Mouse (Mus musculus): ENCODE results near the gene Alb. TPM values are rescaled to one million over a fixed set of nuclear protein-coding genes. Genes with fewer than 3 reads are reported as not detected.

The Alb gene
- total and polyA plus RNA-seq, 2 experiments from 2014 or later, result 0.07 to 0.11 TPM

- H3K4me2 ChIP-seq (ENCODE audit: low read depth, low read length, poor library complexity, severe bottlenecking), result no peak overlapping the region
- no peaks in the 10 kb centered on the region for H3K36me3 ChIP-seq (ENCODE audit: insufficient read depth, low read length)
- no peaks in the 10 kb centered on the region for H3K9me3 ChIP-seq (ENCODE audit: low read length)
- H3K27ac ChIP-seq (ENCODE audit: low read depth, low read length), result no peak overlapping the region
- no peaks in the 10 kb centered on the region for H3K4me1 ChIP-seq (ENCODE audit: insufficient read depth, low read length)
- no peak overlapping the region for H3K9ac ChIP-seq (replicated peaks; ENCODE audit: low read length, poor library complexity, severe bottlenecking)
- no peak for TF ChIP-seq CTCF (IDR thresholded peaks at IDR 0.05)
- 86% methylated on average over 1 of the region's 1 CpGs for WGBS
- no peaks in the 10 kb centered on the region for H3K27me3 ChIP-seq (ENCODE audit: insufficient read depth, low read length)
- ATAC-seq (ENCODE audit: low FRiP score) (no peak), DNase-seq (ENCODE audit: low spot score) (no peak)
- no peak overlapping the region for H3K4me3 ChIP-seq (ENCODE audit: low read depth, low read length)
Measured at GRCm38 (mm10) chr5:90478886-90479285, 18.2 kb downstream of the Alb start.

GRCm38 (mm10) chr5:90485597-90485996 is 24.9 kb downstream of the Alb start:
- DNase-seq (ENCODE audit: low spot score), result no peak
- no peak overlapping the region for H3K4me2 ChIP-seq (ENCODE audit: low read depth, low read length, poor library complexity, severe bottlenecking)
- 90% methylated on average over 7 of the region's 7 CpGs for WGBS

GRCm38 (mm10) chr5:90488323-90488722 is 27.6 kb downstream of the Alb start:
- Histone ChIP-seq H3K9ac (replicated peaks; ENCODE audit: low read length, poor library complexity, severe bottlenecking) (no peak overlapping the region), H3K4me3 (ENCODE audit: low read depth, low read length) (no peak overlapping the region), H3K4me1 (ENCODE audit: insufficient read depth, low read length) (no peaks in the 10 kb centered on the region), H3K27me3 (ENCODE audit: insufficient read depth, low read length) (no peaks in the 10 kb centered on the region), H3K4me2 (ENCODE audit: low read depth, low read length, poor library complexity, severe bottlenecking) (no peak overlapping the region), H3K9me3 (ENCODE audit: low read length) (no peaks in the 10 kb centered on the region), H3K36me3 (ENCODE audit: insufficient read depth, low read length) (no peaks in the 10 kb centered on the region), H3K27ac (ENCODE audit: low read depth, low read length) (no peak overlapping the region)
- DNase-seq (ENCODE audit: low spot score), result no peak
- whole genome bisulfite sequencing, result 92% methylated on average over 7 of the region's 7 CpGs
- TF ChIP-seq CTCF (IDR thresholded peaks at IDR 0.05), result no peak
- ATAC-seq (ENCODE audit: low FRiP score), result no peak

More at GRCm38 (mm10) chr5:90485597-90485996, 24.9 kb downstream of the Alb start:
- Histone ChIP-seq H3K27me3 (ENCODE audit: insufficient read depth, low read length) (no peaks in the 10 kb centered on the region), H3K36me3 (ENCODE audit: insufficient read depth, low read length) (no peaks in the 10 kb centered on the region), H3K4me3 (ENCODE audit: low read depth, low read length) (no peak overlapping the region), H3K4me1 (ENCODE audit: insufficient read depth, low read length) (no peaks in the 10 kb centered on the region), H3K9me3 (ENCODE audit: low read length) (no peaks in the 10 kb centered on the region), H3K9ac (replicated peaks; ENCODE audit: low read length, poor library complexity, severe bottlenecking) (no peak overlapping the region), H3K27ac (ENCODE audit: low read depth, low read length) (no peak overlapping the region)
- no peak for TF ChIP-seq CTCF (IDR thresholded peaks at IDR 0.05)
- ATAC-seq (ENCODE audit: low FRiP score), result no peak

GRCm38 (mm10) chr5:90490518-90490917 is 29.8 kb downstream of the Alb start, which contains the start of gene Afp:
Gene Afp, plus strand, starts transcription at chr5:90490737.
- TF ChIP-seq CTCF (IDR thresholded peaks at IDR 0.05), result no peak
- H3K9ac ChIP-seq (replicated peaks; ENCODE audit: low read length, poor library complexity, severe bottlenecking), result no peak within 1 kb of the TSS
- ATAC-seq (ENCODE audit: low FRiP score) (no peak), DNase-seq (ENCODE audit: low spot score) (no peak)
- H3K27ac ChIP-seq (ENCODE audit: low read depth, low read length), result no peak within 1 kb of the TSS
- H3K27me3 ChIP-seq (ENCODE audit: insufficient read depth, low read length), result no peaks in the 10 kb centered on the region
- WGBS, result 90% methylated on average over 7 of the region's 7 CpGs
- H3K9me3 ChIP-seq (ENCODE audit: low read length), result no peaks in the 10 kb centered on the region
- H3K36me3 ChIP-seq (ENCODE audit: insufficient read depth, low read length), result no peaks in the 10 kb centered on the region
- H3K4me1 ChIP-seq (ENCODE audit: insufficient read depth, low read length), result no peaks in the 10 kb centered on the region
- no peak within 1 kb of the TSS for H3K4me2 ChIP-seq (ENCODE audit: low read depth, low read length, poor library complexity, severe bottlenecking)
- no peak within 1 kb of the TSS for H3K4me3 ChIP-seq (ENCODE audit: low read depth, low read length)

GRCm38 (mm10) chr5:90492440-90492839 is 31.7 kb downstream of the Alb start:
- H3K36me3 ChIP-seq (ENCODE audit: insufficient read depth, low read length), result no peaks in the 10 kb centered on the region
- DNase-seq (ENCODE audit: low spot score) (no peak), ATAC-seq (ENCODE audit: low FRiP score) (no peak)
- no peak for TF ChIP-seq CTCF (IDR thresholded peaks at IDR 0.05)
- H3K4me2 ChIP-seq (ENCODE audit: low read depth, low read length, poor library complexity, severe bottlenecking), result no peak overlapping the region; the same call in 1 of the 2 replicates
- H3K9me3 ChIP-seq (ENCODE audit: low read length), result no peaks in the 10 kb centered on the region
- WGBS, result 68% methylated on average over 9 of the region's 9 CpGs
- no peak overlapping the region for H3K9ac ChIP-seq (replicated peaks; ENCODE audit: low read length, poor library complexity, severe bottlenecking)
- H3K27ac ChIP-seq (ENCODE audit: low read depth, low read length), result no peak overlapping the region
- H3K4me1 ChIP-seq (ENCODE audit: insufficient read depth, low read length), result no peaks in the 10 kb centered on the region
- no peaks in the 10 kb centered on the region for H3K27me3 ChIP-seq (ENCODE audit: insufficient read depth, low read length)
- H3K4me3 ChIP-seq (ENCODE audit: low read depth, low read length), result no peak overlapping the region

GRCm38 (mm10) chr5:90494308-90494707 is 33.6 kb downstream of the Alb start:
- no peak for DNase-seq (ENCODE audit: low spot score)
- ATAC-seq (ENCODE audit: low FRiP score), result no peak

More at GRCm38 (mm10) chr5:90494308-90494707, 33.6 kb downstream of the Alb start:
- no peaks in the 10 kb centered on the region for H3K27me3 ChIP-seq (ENCODE audit: insufficient read depth, low read length)
- no peaks in the 10 kb centered on the region for H3K4me1 ChIP-seq (ENCODE audit: insufficient read depth, low read length)
- H3K27ac ChIP-seq (ENCODE audit: low read depth, low read length), result no peak overlapping the region
- H3K9me3 ChIP-seq (ENCODE audit: low read length), result no peaks in the 10 kb centered on the region
- no peak overlapping the region for H3K4me2 ChIP-seq (ENCODE audit: low read depth, low read length, poor library complexity, severe bottlenecking)
- H3K4me3 ChIP-seq (ENCODE audit: low read depth, low read length), result no peak overlapping the region
- no peak overlapping the region for H3K9ac ChIP-seq (replicated peaks; ENCODE audit: low read length, poor library complexity, severe bottlenecking)
- 90% methylated on average over 4 of the region's 4 CpGs for WGBS
- no peaks in the 10 kb centered on the region for H3K36me3 ChIP-seq (ENCODE audit: insufficient read depth, low read length)
- no peak for TF ChIP-seq CTCF (IDR thresholded peaks at IDR 0.05)

Data from midbrain, postnatal 0 days (tissue).